Mouse (Mus musculus) c-Kit-positive CD71-negative TER-119-negative erythroid progenitor cells, embryonic 14.5 days (primary cell): ENCODE data around the gene Rin2.

ENCODE experiments used
- DNase-seq: peaks from one replicate; pipeline ENCODE4 v3.0.0-alpha.2; 2013; ENCODE audit warnings: low read depth

The Rin2 gene

GRCm38 (mm10) chr2:145735079-145735478 is 60.1 kb downstream of the Rin2 start:
- no peak for DNase-seq

GRCm38 (mm10) chr2:145736543-145736942 is 61.5 kb downstream of the Rin2 start:
- DNase-seq: no peak

- no peak for DNase-seq
These were observed 62.2 kb downstream of the Rin2 start for GRCm38 (mm10) chr2:145737196-145737595.

- DNase-seq: no peak
These were observed 65.7 kb downstream of the Rin2 start for GRCm38 (mm10) chr2:145740729-145741128.

GRCm38 (mm10) chr2:145742795-145743710 is 68.0 kb downstream of the Rin2 start:
- DNase-seq: no peak

GRCm38 (mm10) chr2:145746406-145746805 is 71.4 kb downstream of the Rin2 start:
- DNase-seq: no peak

- DNase-seq: no peak
These were observed 74.6 kb downstream of the Rin2 start for GRCm38 (mm10) chr2:145749645-145750044.

GRCm38 (mm10) chr2:145752572-145752971 is 77.6 kb downstream of the Rin2 start:
- DNase-seq: no peak

- no peak for DNase-seq
These were observed 79.0 kb downstream of the Rin2 start for GRCm38 (mm10) chr2:145753973-145754372.

GRCm38 (mm10) chr2:145755864-145756822 is 81.1 kb downstream of the Rin2 start:
- no peak for DNase-seq

GRCm38 (mm10) chr2:145760121-145760520 is 85.1 kb downstream of the Rin2 start:
- no peak for DNase-seq

GRCm38 (mm10) chr2:145761436-145761835 is 86.4 kb downstream of the Rin2 start:
- DNase-seq: no peak

- DNase-seq: no peak
These were observed 94.9 kb downstream of the Rin2 start for GRCm38 (mm10) chr2:145769964-145770363.

GRCm38 (mm10) chr2:145770730-145771536 is 95.9 kb downstream of the Rin2 start:
- no peak for DNase-seq

- no peak for DNase-seq
These were observed 108.2 kb downstream of the Rin2 start for GRCm38 (mm10) chr2:145783247-145783646.

GRCm38 (mm10) chr2:145784246-145784935 is 109.4 kb downstream of the Rin2 start:
- DNase-seq: no peak

GRCm38 (mm10) chr2:145784964-145785363 is 109.9 kb downstream of the Rin2 start:
- no peak for DNase-seq

- DNase-seq: no peak
These were observed 111.0 kb downstream of the Rin2 start for GRCm38 (mm10) chr2:145785758-145786617.

- DNase-seq: no peak
These were observed 111.6 kb downstream of the Rin2 start for GRCm38 (mm10) chr2:145786618-145786932.

GRCm38 (mm10) chr2:145787486-145787885 is 112.5 kb downstream of the Rin2 start:
- DNase-seq: no peak
